Mouse (Mus musculus): ENCODE results near the gene Sde2. TPM values are rescaled to one million over a fixed set of nuclear protein-coding genes. Genes with fewer than 3 reads are reported as not detected.

Gene Sde2
- total and polyA plus RNA-seq, 3 experiments: 43.2 to 72.2 (median 51.6) TPM

DNA sequence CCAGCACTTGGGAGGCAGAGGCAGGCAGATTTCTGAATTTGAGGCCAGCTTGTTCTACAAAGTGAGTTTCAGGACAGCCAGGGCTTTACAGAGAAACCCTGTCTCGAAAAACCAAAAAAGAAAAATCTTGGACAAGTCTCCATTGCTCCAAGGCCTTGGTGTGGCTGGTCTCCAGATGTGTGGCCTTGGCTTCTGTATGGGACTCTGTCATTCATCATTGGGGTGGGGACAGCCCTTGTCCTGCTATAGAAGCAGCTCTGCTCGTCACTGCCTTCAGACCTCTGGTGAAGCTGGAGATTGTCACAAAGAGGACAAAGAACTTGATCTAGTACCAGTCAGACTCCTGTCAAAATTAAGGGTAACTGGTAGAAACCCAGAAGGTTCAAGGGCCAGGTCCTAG, 23.7 kb downstream of the Sde2 start:
- no peaks in the 10 kb centered on the region for H3K9me3 ChIP-seq (replicated peaks)
- ATAC-seq (ENCODE audit: extremely low read depth, insufficient number of reproducible peaks, low FRiP score, poor library complexity, severe bottlenecking): no peak
- no peak for DNase-seq (ENCODE audit: low spot score)
- peaks cover 27% of the 10 kb centered on the region for H3K27me3 ChIP-seq (ENCODE audit: insufficient read depth, low read length)
- no peaks in the 10 kb centered on the region for H3K36me3 ChIP-seq (replicated peaks)
- no peak overlapping the region for H3K4me3 ChIP-seq (ENCODE audit: low read depth, low read length)
- TF ChIP-seq TAL1 (conservative IDR thresholded peaks at IDR 0.05; ENCODE audit: low read depth, low read length): no peak
- TF ChIP-seq GATA1 (IDR thresholded peaks at IDR 0.05; ENCODE audit: borderline replicate concordance, low read length): no peak
- TF ChIP-seq GATA2 (IDR thresholded peaks at IDR 0.05; ENCODE audit: borderline replicate concordance, low read depth, low read length): no peak
- no peak for TF ChIP-seq POLR2AphosphoS5 (IDR thresholded peaks at IDR 0.05; ENCODE audit: insufficient replicate concordance, low read depth, low read length)
- TF ChIP-seq CTCF (IDR thresholded peaks at IDR 0.05; ENCODE audit: low read depth, low read length): no peak
- H3K4me1 ChIP-seq (ENCODE audit: insufficient read depth, low read depth, low read length): peaks cover 5% of the 10 kb centered on the region; the same call in 1 of the 2 replicates

- no peaks in the 10 kb centered on the region for H3K9me3 ChIP-seq (replicated peaks)
- H3K4me3 ChIP-seq (ENCODE audit: low read depth, low read length): no peak overlapping the region
- no peak for TF ChIP-seq GATA1 (IDR thresholded peaks at IDR 0.05; ENCODE audit: borderline replicate concordance, low read length)
- no peak for TF ChIP-seq CTCF (IDR thresholded peaks at IDR 0.05; ENCODE audit: low read depth, low read length)
- no peak for TF ChIP-seq POLR2AphosphoS5 (IDR thresholded peaks at IDR 0.05; ENCODE audit: insufficient replicate concordance, low read depth, low read length)
- TF ChIP-seq TAL1 (conservative IDR thresholded peaks at IDR 0.05; ENCODE audit: low read depth, low read length): no peak
- TF ChIP-seq GATA2 (IDR thresholded peaks at IDR 0.05; ENCODE audit: borderline replicate concordance, low read depth, low read length): no peak
- ATAC-seq (ENCODE audit: extremely low read depth, insufficient number of reproducible peaks, low FRiP score, poor library complexity, severe bottlenecking): no peak
- no peak for DNase-seq (ENCODE audit: low spot score)
- H3K27me3 ChIP-seq (ENCODE audit: insufficient read depth, low read length): peaks cover 27% of the 10 kb centered on the region
- no peaks in the 10 kb centered on the region for H3K36me3 ChIP-seq (replicated peaks)
- H3K4me1 ChIP-seq (ENCODE audit: insufficient read depth, low read depth, low read length): peaks cover 5% of the 10 kb centered on the region; the same call in 1 of the 2 replicates
Measured at GRCm38 (mm10) chr1:180875126-180875525, 24.2 kb downstream of the Sde2 start.

- H3K4me3 ChIP-seq (ENCODE audit: low read depth, low read length): no peak overlapping the region
- peaks cover 32% of the 10 kb centered on the region for H3K27me3 ChIP-seq (ENCODE audit: insufficient read depth, low read length)
- peaks cover 5% of the 10 kb centered on the region; the same call in 1 of the 2 replicates for H3K4me1 ChIP-seq (ENCODE audit: insufficient read depth, low read depth, low read length)
- no peaks in the 10 kb centered on the region for H3K9me3 ChIP-seq (replicated peaks)
- no peaks in the 10 kb centered on the region for H3K36me3 ChIP-seq (replicated peaks)
- ATAC-seq (ENCODE audit: extremely low read depth, insufficient number of reproducible peaks, low FRiP score, poor library complexity, severe bottlenecking) (no peak), DNase-seq (ENCODE audit: low spot score) (no peak)
- no peak for TF ChIP-seq TAL1 (conservative IDR thresholded peaks at IDR 0.05; ENCODE audit: low read depth, low read length)
- TF ChIP-seq GATA1 (IDR thresholded peaks at IDR 0.05; ENCODE audit: borderline replicate concordance, low read length): no peak
- TF ChIP-seq CTCF (IDR thresholded peaks at IDR 0.05; ENCODE audit: low read depth, low read length): no peak
- TF ChIP-seq POLR2AphosphoS5 (IDR thresholded peaks at IDR 0.05; ENCODE audit: insufficient replicate concordance, low read depth, low read length): no peak
- TF ChIP-seq GATA2 (IDR thresholded peaks at IDR 0.05; ENCODE audit: borderline replicate concordance, low read depth, low read length): no peak
Measured at GRCm38 (mm10) chr1:180877466-180877865, 26.5 kb downstream of the Sde2 start.

DNA sequence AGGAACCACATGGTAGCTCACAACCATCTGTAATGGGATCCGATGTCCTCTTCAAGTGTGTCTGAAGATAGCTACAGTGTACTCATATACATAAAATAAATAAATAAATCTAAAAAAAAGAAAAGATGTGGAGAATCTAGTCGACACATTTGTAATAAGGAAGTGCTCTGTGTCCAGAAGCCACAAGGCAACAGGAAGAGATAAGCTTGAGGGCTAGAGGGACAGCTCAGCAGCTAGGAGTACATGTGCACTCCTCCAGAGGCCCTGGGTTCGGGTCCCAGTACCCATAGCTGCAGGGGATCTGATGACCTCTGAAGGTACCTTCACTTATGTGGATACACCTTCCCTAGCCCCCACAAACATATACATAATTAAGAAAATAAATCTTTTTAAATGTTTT, 30.8 kb downstream of the Sde2 start:
- Histone ChIP-seq H3K9me3 (replicated peaks) (no peaks in the 10 kb centered on the region), H3K4me3 (ENCODE audit: low read depth, low read length) (no peak overlapping the region), H3K27me3 (ENCODE audit: insufficient read depth, low read length) (peaks cover 49% of the 10 kb centered on the region), H3K4me1 (ENCODE audit: insufficient read depth, low read depth, low read length) (peaks cover 4% of the 10 kb centered on the region; the same call in 1 of the 2 replicates), H3K36me3 (replicated peaks) (no peaks in the 10 kb centered on the region)
- ATAC-seq (ENCODE audit: extremely low read depth, insufficient number of reproducible peaks, low FRiP score, poor library complexity, severe bottlenecking) (no peak), DNase-seq (ENCODE audit: low spot score) (no peak)
- TF ChIP-seq CTCF (IDR thresholded peaks at IDR 0.05; ENCODE audit: low read depth, low read length) (no peak), POLR2AphosphoS5 (IDR thresholded peaks at IDR 0.05; ENCODE audit: insufficient replicate concordance, low read depth, low read length) (no peak), GATA1 (IDR thresholded peaks at IDR 0.05; ENCODE audit: borderline replicate concordance, low read length) (no peak), GATA2 (IDR thresholded peaks at IDR 0.05; ENCODE audit: borderline replicate concordance, low read depth, low read length) (no peak), TAL1 (conservative IDR thresholded peaks at IDR 0.05; ENCODE audit: low read depth, low read length) (no peak)

- no peaks in the 10 kb centered on the region for H3K36me3 ChIP-seq (replicated peaks)
- TF ChIP-seq TAL1 (conservative IDR thresholded peaks at IDR 0.05; ENCODE audit: low read depth, low read length): no peak
- no peak for TF ChIP-seq GATA1 (IDR thresholded peaks at IDR 0.05; ENCODE audit: borderline replicate concordance, low read length)
- no peak for TF ChIP-seq GATA2 (IDR thresholded peaks at IDR 0.05; ENCODE audit: borderline replicate concordance, low read depth, low read length)
- TF ChIP-seq POLR2AphosphoS5 (IDR thresholded peaks at IDR 0.05; ENCODE audit: insufficient replicate concordance, low read depth, low read length): no peak
- no peak for TF ChIP-seq CTCF (IDR thresholded peaks at IDR 0.05; ENCODE audit: low read depth, low read length)
- ATAC-seq (ENCODE audit: extremely low read depth, insufficient number of reproducible peaks, low FRiP score, poor library complexity, severe bottlenecking) (no peak), DNase-seq (ENCODE audit: low spot score) (no peak)
- H3K4me3 ChIP-seq (ENCODE audit: low read depth, low read length): no peak overlapping the region
- H3K9me3 ChIP-seq (replicated peaks): no peaks in the 10 kb centered on the region
- peaks cover 4% of the 10 kb centered on the region; the same call in 1 of the 2 replicates for H3K4me1 ChIP-seq (ENCODE audit: insufficient read depth, low read depth, low read length)
- H3K27me3 ChIP-seq (ENCODE audit: insufficient read depth, low read length): peaks cover 58% of the 10 kb centered on the region
Measured at GRCm38 (mm10) chr1:180883731-180884130, 32.8 kb downstream of the Sde2 start.

- no peak for ATAC-seq (ENCODE audit: extremely low read depth, insufficient number of reproducible peaks, low FRiP score, poor library complexity, severe bottlenecking)
- Histone ChIP-seq H3K4me3 (ENCODE audit: low read depth, low read length) (no peak overlapping the region), H3K9me3 (replicated peaks) (no peaks in the 10 kb centered on the region), H3K4me1 (ENCODE audit: insufficient read depth, low read depth, low read length) (peaks cover 4% of the 10 kb centered on the region), H3K36me3 (replicated peaks) (no peaks in the 10 kb centered on the region), H3K27me3 (ENCODE audit: insufficient read depth, low read length) (peaks cover 61% of the 10 kb centered on the region)
- TF ChIP-seq GATA1 (IDR thresholded peaks at IDR 0.05; ENCODE audit: borderline replicate concordance, low read length) (no peak), CTCF (IDR thresholded peaks at IDR 0.05; ENCODE audit: low read depth, low read length) (no peak), GATA2 (IDR thresholded peaks at IDR 0.05; ENCODE audit: borderline replicate concordance, low read depth, low read length) (no peak), TAL1 (conservative IDR thresholded peaks at IDR 0.05; ENCODE audit: low read depth, low read length) (no peak), POLR2AphosphoS5 (IDR thresholded peaks at IDR 0.05; ENCODE audit: insufficient replicate concordance, low read depth, low read length) (no peak)
- DNase-seq (ENCODE audit: low spot score): no peak
Measured at GRCm38 (mm10) chr1:180884484-180884883, 33.6 kb downstream of the Sde2 start.
